Mouse (Mus musculus): Measurements from ENCODE around the gene Dusp5.

Dusp5 gene

DNA sequence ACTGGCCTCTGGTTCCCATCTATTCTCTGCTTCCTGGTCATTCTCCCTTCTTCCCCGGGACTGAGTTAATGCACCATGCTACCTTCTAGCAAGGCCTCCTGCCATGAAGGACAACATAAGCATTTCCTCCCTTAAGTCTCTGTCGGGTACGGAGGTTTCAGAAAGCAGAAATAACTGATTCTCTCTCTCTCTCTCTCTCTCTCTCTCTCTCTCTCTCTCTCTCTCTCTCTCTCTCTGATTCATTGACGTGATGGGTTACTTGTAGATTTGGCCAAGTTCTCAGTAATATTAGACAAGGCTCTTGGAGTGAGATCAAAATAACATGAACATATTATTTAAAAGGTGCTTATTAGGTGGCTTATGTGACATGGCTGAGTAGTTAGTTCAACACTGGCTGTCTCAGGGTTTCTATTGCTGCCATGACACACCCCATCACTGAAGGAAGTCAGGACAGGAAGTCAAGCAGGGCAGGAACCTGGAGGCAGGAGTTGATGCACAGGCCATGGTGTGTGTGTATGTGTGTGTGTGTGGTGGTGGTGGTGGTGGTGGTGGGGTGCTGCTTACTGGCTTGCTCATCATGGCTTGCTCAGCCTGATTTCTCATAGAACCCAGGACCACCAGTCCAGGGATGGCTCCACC lies 16.1 kb downstream of the Dusp5 start:
- no peak for DNase-seq (ENCODE audit: low spot score)

DNA sequence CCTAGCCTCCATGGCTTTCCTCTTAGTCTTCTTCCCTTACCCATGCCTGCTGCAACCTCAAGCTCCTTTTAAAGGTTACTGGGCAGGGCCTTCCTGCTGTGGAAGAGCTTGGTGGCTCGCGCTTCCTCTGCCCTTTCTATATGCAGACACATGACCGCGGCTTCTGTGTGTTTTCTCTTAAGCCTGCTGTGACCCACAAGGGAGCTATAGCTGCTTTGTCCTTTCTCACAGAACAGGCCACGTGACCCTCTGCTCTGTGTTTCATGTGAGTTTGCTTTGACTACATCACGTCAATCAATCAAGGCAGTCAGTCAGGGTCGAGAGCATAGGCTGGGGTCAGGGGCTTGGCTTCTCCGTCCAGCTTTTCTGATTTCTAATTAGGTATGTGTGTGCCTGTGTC lies 18.7 kb downstream of the Dusp5 start:
- no peak for DNase-seq (ENCODE audit: low spot score)

DNA sequence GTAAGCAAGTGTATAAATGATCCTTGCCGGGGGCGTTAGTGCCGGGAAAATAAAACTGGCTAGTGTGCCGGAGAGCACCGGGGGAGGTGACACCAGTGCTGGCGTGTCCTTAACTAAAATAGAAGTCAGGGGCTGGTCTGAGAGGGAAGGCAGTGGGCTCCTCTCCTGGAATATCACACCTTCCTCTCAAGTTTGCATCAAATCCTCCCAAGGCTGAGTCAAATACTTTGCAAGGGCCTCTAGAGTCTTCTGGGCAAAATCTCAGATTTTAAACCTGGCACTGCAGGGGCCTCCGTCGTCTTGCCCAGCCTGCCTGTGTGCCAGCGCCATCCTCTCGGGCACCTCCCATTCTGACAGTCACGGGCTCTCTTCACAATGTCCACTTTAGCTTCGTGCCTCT lies 22.1 kb downstream of the Dusp5 start:
- DNase-seq (ENCODE audit: low spot score), result no peak

DNA sequence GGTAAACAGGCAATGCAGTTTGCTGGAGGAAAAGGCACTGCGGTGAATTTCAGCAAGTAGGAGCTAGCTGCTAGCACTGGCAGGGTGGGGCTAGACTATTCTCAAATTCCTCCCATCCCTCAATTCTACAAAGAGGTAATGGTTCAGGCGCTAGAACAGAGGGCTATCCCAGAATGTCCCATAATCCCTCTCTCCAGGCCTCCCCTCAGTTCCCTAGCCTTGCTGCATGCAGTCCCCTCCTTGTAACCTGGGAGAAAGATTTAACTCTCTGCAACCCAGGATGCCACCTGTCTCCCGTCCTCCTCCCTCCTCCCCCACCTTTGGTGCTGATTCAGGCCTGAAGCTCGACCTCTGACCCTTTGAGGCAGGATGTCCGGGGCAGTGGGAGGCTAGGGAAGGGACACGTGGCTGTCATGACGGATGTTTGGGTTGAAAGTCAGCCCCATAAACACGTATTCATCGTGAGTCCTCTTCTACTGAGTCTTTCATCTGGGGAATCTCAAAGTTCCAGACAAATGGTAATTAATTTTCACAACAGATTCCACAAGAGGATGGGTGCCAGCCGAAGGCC lies 23.4 kb downstream of the Dusp5 start:
- no peak for DNase-seq (ENCODE audit: low spot score)

DNA sequence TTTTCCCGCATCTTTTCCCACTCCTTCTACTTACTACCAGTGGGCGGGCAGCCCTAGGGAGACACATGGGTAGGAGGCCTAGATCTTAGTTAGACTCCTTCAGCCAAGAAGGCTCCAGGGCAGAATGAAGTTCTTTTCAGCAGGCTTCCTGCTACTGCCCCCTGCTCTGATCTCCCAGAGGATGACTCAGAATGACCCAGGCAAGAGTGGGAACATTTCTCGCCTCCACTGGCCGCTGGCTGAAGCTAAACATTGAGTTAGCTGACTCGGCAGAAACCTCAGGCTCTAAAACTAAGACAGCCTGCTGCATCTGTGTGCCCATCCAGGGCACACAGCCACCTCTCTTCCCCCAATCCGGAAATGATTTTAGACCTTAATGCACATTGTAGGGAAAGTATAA lies 23.9 kb downstream of the Dusp5 start:
- DNase-seq (ENCODE audit: low spot score), result no peak

DNA sequence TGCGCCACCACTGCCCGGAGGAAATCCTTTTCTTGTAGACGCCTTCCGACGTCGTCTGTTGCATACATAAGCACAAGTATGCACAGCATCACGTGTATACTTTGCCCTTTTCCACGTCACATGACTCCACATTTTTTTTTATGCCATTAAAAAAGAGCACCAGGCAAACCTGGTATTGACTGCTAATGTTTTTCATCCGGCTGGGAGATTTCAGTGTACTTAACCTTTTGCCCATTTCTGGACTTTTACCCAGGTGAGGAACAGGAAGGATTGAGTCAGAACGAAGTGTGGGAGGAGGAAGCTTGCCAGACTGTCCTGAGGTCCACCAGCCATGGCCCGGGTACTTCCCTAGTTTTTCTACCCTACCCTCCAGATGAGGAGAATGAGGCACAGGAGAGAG lies 25.5 kb downstream of the Dusp5 start:
- DNase-seq (ENCODE audit: low spot score), result no peak

DNA sequence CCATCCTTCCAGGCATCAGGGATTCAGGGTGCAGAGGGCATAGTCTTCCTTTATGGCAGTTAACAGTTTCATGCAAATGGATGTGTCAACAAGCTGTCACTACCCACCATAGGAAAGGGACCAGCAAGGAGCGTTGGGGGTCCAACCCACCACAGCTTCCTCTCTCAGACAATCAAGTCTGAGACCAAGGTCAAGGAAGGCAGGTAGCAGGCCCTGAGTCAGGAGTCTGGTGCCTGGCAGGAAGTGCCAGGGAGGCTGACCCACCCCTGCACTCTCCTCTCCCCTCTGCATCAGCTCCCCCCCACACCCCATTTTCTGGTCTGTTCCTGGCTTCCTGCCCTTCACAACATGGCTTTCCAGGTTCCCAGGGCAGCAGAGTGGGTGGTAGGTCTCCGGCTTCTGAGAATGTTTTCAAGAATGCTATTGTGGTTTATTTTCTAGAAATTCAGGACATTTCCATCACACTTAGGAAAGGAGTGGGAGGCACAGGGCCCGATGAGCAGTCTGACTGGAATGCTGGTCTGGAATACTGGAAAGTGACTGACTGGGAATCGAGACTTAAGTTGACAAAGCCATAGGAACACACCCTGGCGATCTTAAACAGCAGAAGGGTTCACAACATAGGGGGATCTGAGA lies 26.2 kb downstream of the Dusp5 start:
- DNase-seq (ENCODE audit: low spot score), result no peak

DNA sequence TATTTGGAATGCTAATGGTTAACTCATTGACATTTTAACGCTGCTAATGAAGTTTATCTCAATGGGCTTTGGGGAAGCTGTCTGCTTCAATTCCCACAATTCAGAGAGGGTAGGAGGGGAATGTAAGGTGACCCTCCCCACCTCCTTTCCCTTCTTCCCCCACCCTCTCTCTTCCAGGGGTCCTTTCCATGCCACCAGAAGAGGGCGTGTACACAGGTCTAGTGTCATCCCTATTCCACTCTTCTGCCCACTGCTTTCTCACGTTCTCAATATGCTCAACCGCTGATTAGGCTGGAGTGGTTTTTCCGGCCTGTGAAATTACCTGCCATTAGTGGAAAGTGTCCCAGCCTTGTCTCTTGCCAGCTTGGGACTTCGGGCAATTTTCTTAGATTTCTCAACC lies 27.9 kb downstream of the Dusp5 start:
- DNase-seq (ENCODE audit: low spot score), result no peak

DNA sequence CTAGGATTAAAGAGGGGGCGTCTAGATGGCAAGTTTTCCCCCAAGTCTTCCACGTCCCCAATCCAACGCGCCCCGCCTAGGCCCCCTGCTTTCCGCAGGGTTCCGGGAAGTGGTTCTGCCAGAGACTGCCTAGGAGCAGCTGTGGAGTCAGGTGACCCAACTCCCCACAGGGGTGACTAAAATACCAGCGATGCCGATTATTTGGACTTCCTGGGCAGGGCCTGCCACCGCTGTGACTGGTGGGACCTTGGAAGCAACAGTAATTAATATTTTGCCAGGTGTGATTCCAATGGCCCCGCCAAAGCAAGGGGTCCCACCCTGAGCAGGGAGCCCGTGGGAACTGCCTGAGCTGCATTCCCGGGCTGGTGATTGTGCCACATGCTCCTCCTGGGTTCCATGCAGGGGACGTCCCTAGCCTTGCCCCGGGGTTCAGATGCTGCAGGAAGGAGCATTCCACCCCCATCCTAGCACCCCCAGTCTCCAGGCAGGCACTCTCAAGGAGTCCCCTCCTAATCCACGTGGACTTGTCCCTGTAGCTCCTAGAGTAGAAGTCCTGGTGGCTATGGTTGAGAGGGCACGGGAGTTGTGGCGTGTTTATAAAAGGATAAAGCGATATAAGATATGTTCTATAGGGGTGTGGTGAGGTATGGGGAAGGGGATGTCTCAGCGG lies 28.5 kb downstream of the Dusp5 start:
- peak; percentile 53 for DNase-seq (ENCODE audit: low spot score)

DNA sequence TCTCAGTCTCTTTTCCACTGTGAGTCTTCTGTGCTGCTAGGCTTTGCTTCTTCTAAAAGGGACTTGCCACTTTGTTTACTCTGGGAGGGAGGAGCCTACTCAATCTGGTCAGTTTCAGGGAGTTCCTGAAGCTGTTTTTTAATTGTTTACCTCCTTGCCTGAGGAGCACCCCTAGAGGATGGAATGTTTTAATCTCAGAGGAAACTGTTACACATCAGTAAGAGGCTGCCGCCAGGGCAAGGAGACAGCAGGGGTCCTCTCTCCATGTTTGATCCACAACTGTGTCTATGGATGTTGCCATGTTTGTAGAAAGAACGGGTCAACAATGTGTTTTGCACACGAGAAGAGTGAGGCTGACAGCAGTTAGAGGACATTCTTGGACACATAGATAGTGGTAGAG lies 31.5 kb downstream of the Dusp5 start:
- DNase-seq (ENCODE audit: low spot score), result no peak

DNA sequence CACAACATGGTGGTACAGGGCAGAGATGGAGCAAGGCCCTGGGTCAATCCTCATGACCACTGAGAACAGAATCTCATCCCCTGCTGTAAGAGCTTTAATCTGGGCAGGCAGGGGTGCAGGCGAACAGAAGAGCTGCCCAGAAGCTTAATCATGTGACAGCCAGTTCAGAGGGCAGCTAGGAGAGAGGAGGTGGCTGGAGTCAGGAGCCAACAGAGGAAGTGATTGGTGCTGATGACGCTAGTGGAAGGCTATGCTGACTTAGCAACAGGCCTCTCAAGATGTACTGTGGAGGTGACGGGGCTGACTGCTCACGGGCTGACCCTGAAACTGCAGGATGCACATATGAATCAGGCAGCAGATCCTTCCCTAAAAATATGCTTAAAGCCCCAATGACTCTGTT lies 35.3 kb downstream of the Dusp5 start:
- DNase-seq (ENCODE audit: low spot score), result no peak

DNA sequence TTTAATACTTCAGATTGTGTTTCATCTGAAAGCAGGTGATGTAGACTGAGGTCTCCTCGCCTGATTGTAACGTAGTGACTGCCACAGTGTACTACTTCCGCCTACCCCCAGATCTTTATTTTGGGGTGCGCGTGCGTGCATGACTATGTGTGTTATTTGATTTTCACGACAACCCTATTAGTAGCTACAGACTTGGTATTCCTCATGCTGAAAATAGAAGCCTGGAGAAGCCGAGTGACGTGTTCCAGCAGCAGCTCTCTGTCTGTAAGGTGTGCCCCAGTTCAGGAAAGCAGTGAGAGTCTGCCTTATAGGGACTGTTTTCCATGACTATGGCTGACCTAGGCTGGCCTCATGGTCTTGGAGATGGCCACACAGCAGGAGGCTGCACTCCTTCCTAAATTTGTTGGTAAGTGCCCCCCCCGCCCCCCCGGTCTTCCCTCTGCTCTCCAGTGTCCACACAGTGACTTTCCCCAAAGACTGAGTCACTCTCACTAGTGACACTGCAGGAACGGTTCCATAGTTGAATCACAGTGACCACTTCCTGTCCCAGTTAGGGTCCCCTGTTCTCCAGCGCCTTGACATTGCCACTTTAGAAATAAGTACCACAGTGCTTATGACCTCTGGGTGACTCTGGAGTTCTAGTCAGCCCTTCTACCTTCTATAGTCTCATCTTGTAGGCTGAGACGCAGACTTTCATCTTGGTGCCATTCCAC lies 36.8 kb downstream of the Dusp5 start:
- DNase-seq (ENCODE audit: low spot score), result no peak

DNA sequence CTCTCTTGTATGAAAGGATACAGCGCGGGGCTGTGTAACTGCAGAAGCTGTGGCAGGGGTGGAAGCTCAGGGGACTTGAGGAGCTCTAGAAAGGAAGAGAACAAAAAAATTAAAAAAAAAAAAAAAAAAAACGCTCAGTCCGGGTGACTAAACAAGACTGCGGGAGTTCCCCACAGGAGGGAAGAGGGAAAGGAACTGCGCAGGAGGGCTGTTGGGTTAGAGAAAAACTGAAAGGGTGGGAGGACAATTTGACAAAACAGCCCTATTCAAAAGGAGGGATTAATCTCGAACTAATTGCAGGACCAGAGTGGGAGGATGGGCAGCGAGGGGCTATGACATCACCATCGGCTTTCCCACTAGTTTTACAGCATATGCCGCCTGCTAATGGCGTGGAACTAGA lies 39.0 kb downstream of the Dusp5 start:
- DNase-seq (ENCODE audit: low spot score), result no peak

DNA sequence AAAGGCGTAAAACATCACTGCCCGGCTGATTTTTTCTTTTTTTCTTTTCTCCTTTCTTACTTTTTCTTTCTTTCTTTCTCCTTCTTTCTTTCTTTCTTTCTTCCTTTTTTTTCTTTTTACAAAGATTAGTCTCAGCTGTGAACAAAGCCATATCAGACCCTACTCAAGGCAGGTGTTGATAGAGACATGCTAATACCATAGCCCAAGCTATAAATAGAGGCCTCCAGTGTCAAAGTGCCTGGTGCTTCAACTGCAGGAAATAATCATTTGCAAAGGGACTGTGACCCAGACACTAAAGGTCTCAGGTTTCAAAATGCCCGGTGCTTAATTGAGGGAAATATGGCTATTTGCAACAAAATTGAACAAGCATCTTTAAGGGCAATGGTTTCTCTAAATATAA lies 39.6 kb downstream of the Dusp5 start:
- no peak for DNase-seq (ENCODE audit: low spot score)

DNA sequence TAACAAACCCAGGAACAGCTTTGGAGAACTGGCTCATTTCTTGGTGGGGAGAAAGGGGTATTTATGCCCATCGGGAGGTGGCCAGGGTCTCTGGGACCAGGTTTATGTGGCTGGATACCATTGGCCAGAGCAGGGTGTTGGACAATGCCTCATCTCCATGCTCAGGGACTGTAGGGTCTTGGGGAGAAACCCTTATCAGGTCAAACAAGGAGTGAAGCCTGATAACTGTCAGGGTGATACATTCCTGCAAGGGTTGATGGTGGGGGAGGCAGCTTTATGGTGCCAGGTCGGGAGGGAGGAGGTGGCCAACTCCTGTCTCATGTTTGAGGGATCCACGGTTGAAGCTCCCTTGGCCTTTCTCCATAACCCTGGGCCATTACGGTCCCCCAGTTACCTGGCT lies 42.1 kb downstream of the Dusp5 start:
- DNase-seq (ENCODE audit: low spot score), result no peak

DNA sequence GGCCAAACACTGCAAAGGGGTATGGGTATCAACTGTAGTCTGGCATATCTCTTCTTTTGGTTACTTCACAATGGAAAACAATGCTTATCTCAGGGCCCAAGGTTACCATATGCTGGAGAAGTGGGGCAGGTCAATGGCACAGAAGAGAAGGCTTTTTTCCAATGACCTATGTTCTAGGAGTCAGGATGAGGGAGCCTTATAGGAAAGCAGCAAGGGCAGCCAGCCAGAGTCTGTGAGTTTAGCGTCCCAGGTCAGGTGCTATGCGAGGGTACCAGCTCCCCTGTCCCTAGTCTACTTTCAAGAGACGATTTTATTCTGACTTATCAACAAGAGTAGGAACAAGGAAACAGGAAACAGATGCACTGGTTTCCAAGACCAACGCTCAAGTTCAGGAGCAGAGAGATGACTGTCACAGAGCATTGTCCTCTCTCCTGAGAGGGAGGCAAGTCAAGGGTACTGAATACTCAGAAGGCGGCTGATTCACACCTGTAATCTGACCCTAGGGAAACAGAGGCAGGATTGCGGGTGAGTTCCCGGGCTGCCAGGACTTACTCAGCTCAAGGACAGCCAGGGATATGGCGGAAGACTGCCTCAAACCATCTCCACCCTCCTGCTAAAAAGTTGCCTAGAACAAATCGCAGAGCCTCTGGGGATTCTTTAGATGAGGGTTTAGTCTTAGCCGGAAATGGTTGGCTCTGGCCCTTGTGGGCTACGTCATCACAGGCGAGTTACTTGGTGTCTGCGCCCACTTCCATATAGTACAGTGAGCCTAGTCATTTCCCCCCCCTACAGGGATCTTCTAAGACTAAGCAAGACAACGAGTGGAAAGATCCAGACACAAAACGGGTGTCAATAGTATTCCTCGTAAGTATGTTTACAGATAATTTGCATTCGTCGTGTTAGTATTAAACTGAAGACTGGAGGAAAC lies 42.9 kb downstream of the Dusp5 start:
- no peak for DNase-seq (ENCODE audit: low spot score)

DNA sequence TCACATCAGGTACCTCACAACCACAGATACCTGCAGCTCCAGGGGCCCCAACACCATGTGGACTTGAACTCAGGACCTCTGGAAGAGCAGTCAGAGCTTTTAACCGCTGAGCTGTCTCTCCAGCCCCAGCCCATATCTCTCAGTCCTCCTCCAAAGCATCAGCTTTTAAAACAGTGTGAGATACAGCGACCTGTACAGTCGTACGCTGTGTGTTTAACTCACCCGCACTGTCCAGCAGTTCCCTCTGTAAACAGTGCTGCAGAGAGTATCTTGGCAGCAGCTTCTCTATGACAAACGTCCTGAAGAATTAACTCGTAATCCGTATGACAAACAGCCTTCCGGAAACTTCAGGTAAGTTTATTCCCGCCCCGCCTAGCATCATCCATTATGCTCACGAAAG lies 43.7 kb downstream of the Dusp5 start:
- no peak for DNase-seq (ENCODE audit: low spot score)

DNA sequence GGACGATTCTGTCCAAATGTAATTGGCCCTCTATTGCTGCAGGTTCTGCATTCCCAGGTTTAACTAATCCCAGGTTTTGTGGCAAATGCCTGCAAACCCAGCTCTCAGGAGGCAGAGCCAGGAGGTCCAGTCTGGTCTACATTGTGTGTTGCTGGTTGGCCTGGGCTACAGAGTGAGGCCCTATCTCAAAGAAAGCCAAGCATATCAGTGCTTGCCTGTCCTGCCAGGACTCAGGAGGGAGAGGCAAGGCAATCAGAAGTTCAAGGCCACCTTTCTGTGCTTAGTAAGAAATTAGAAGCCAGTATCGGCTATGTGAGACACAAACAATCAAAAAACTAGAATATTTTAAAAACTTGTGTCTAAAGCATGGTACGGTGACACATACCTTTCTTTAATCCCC lies 44.2 kb downstream of the Dusp5 start:
- no peak for DNase-seq (ENCODE audit: low spot score)

DNA sequence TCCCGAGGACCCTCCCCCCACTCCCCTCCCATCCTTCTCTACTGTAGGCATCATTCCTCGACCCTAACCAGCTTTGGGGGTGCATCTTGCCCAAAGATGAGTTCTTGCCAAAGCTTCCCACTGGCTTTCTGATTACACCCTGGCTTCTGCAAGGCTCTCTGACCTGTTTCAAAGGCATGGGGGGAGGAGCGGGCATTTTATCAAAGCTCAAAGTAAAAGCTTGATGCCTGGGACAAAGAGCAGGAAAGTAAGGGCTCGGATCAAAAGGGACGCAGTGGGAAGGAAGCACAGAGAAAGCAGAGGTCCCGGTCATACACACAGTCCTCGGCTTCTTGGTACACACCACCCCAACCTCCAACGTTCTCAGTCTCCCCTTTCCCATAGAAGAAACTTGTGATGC lies 45.2 kb downstream of the Dusp5 start:
- DNase-seq (ENCODE audit: low spot score), result no peak

DNA sequence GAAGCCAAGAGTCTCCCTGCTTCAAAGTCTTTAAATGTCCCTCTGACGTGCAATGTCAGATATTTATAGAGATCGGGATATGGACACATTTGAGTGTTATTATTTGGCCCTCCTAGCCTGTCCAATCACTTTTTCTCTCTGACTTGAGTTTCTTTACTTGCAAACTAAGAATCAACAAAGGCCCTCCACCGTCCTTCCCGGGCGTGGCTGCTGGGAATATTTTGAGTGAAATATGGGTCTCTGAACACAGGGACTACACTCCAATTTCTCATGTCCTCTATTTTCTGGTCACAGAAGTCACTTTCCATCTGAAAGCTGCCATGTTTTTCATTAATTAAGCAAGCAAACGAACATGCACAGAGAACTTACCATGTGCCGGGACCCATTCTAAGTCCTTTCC lies 45.6 kb downstream of the Dusp5 start:
- no peak for DNase-seq (ENCODE audit: low spot score)

DNA sequence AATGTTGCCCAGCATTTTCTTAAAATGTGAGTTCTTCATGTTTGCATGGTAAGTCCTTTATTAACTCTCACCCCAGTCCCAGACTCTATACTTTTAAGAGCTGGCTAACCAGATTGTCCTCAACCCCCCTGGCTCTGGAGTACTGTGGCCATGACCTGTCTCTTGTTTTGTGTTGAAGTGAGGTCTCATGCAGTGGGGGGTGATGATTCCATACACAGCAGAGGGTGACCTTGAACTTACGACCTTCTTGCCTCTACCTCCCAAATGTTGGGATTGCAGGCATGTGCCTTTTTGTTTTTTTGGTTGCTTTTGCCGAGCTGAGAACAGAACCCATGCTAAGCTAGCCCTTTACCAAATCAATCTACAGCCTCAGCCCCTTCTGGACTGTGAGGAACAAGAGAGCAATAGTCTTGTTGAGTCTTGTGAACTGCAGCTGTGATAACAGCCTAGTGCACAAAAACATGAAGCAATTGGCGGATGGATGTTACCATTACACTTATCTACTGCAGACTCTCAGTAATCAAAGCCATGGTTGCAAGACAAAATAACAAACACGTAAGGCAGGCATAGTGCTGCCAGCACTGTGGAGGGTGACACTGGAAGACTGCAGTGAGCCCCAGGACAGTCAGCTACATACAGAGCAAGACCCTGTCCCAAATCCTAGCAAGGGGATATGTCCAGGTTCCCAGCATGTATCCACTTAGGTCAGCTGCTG lies 46.5 kb downstream of the Dusp5 start:
- no peak for DNase-seq (ENCODE audit: low spot score)
